ENCODE assay signal across 12 mouse cellular contexts in the genomic region with DNA sequence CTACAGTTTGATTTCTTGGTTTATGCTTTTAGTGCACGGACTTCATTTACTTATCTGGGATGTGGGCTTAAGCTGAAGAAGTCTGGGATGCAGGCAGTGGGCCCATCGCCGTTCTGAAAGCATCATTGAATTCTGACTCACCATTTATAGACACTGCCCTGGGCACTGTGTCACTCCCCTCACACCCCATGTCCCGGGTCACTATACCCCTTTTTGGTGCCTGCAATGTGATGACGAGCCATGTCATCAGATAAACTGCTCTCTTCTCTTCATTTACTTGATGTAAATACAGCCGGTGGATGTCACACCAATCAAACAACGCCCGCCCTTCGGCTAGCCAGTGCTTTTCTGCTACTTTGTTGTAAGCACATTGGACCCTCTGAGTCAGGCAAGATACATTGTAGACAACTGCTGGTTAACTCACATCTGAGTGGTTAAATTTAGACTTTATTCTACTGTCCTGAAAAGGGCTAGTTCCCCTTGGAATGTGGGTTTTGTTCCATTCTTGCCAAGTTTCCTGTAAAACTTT.
DNase-seq lines count a peak whose midpoint lies in the region; ATAC-seq and TF ChIP-seq lines count a peak whose summit lies in the region.
"Had no signal": no experiment of that assay in that cellular context is flagged by ENCODE, and none has a peak within 500 bp of the region (broad histone marks: within the 10 kb centered on the region; RNA-seq: fewer than 3 reads in every experiment).

No protein-coding gene starts in this region.

- intact Hi-C loops in heart, postnatal 10 days (cut with DNase I): loop anchor here (2.0 to 10.0 kb wide), 4 partner anchors 333 to 1865 kb away; no protein-coding TSS in a partner anchor

- no peaks in the 10 kb centered on the region for H3K9me3 ChIP-seq in heart, embryonic 10.5 days
- H3K9me3 ChIP-seq in lung, embryonic 16.5 days (ENCODE audit: control insufficient read depth, low read length): no peaks in the 10 kb centered on the region
- H3K9me3 ChIP-seq in hindbrain, postnatal 0 days (ENCODE audit: low read length): no peaks in the 10 kb centered on the region
- H3K9me3 ChIP-seq: embryonic facial prominence, embryonic 13.5 days; forebrain, embryonic 13.5 days; hindbrain, embryonic 13.5 days had no signal

- no peaks in the 10 kb centered on the region for H3K36me3 ChIP-seq in heart, embryonic 10.5 days
- H3K36me3 ChIP-seq in lung, embryonic 16.5 days (ENCODE audit: control insufficient read depth, insufficient read depth, low read length): no peaks in the 10 kb centered on the region
- no peaks in the 10 kb centered on the region for H3K36me3 ChIP-seq in hindbrain, postnatal 0 days (ENCODE audit: insufficient read depth, low read length)
- H3K36me3 ChIP-seq: embryonic facial prominence, embryonic 13.5 days; heart, embryonic 13.5 days; hindbrain, embryonic 13.5 days had no signal

- DNase-seq in heart, embryonic 10.5 days (ENCODE audit: low spot score): peak; percentile 71
- DNase-seq in heart, postnatal 10 days: no peak
- DNase-seq in lung, postnatal 25 days (ENCODE audit: low spot score): no peak
- DNase-seq in lung, postnatal 14 days: peak; percentile 3
- no peak for DNase-seq in hindbrain, postnatal 0 days (ENCODE audit: low spot score)
- DNase-seq in left cerebral cortex, adult 11 months (ENCODE audit: low spot score): no peak
- DNase-seq: forebrain, postnatal 0 days had no signal

- no peak overlapping the region for H3K27ac ChIP-seq in heart, embryonic 10.5 days
- H3K27ac ChIP-seq in lung, embryonic 16.5 days (ENCODE audit: low read length): no peak overlapping the region
- H3K27ac ChIP-seq in hindbrain, postnatal 0 days: no peak overlapping the region

- no peak for TF ChIP-seq CTCF in hindbrain, postnatal 0 days (IDR thresholded peaks at IDR 0.05; ENCODE audit: low read depth)

- H3K4me1 ChIP-seq in heart, embryonic 10.5 days: peaks cover 9% of the 10 kb centered on the region
- H3K4me1 ChIP-seq in lung, embryonic 16.5 days (replicated peaks; ENCODE audit: control insufficient read depth, insufficient read depth, low read length): peaks cover 7% of the 10 kb centered on the region; the same call in 1 of the 2 replicates
- no peaks in the 10 kb centered on the region for H3K4me1 ChIP-seq in hindbrain, postnatal 0 days (ENCODE audit: insufficient read depth, low read length)

- H3K4me2 ChIP-seq in lung, embryonic 16.5 days (ENCODE audit: low read depth, low read length): no peak overlapping the region
- H3K4me2 ChIP-seq in hindbrain, postnatal 0 days (ENCODE audit: low read depth, low read length): no peak overlapping the region

- no peaks in the 10 kb centered on the region for H3K27me3 ChIP-seq in heart, embryonic 10.5 days (ENCODE audit: insufficient read depth, poor library complexity, severe bottlenecking)
- H3K27me3 ChIP-seq in lung, embryonic 16.5 days (ENCODE audit: control insufficient read depth, insufficient read depth, low read depth, low read length): no peaks in the 10 kb centered on the region
- no peaks in the 10 kb centered on the region for H3K27me3 ChIP-seq in hindbrain, postnatal 0 days (ENCODE audit: insufficient read depth, low read length)
- H3K27me3 ChIP-seq: embryonic facial prominence, embryonic 13.5 days; forebrain, embryonic 13.5 days; heart, embryonic 13.5 days; hindbrain, embryonic 13.5 days had no signal

- ATAC-seq in lung, embryonic 16.5 days (ENCODE audit: low read depth): peak; percentile 70
- no peak for ATAC-seq in hindbrain, postnatal 0 days

- no peak overlapping the region for H3K9ac ChIP-seq in lung, embryonic 16.5 days (ENCODE audit: low read length)
- H3K9ac ChIP-seq in hindbrain, postnatal 0 days (replicated peaks; ENCODE audit: low read length): no peak overlapping the region
- H3K9ac ChIP-seq: embryonic facial prominence, embryonic 13.5 days had no signal

- whole genome bisulfite sequencing in heart, embryonic 10.5 days: 60% methylated on average over 9 of the region's 9 CpGs
- 46% methylated on average over 9 of the region's 9 CpGs for WGBS in lung, embryonic 16.5 days
- WGBS in hindbrain, postnatal 0 days: 92% methylated on average over 9 of the region's 9 CpGs

- no peak overlapping the region for H3K4me3 ChIP-seq in heart, embryonic 10.5 days
- H3K4me3 ChIP-seq in lung, embryonic 16.5 days (ENCODE audit: low read length): no peak overlapping the region
- no peak overlapping the region for H3K4me3 ChIP-seq in hindbrain, postnatal 0 days (ENCODE audit: low read length)

Comparison
In these comparisons a context has a peak if more than half of its experiments do, and no peak if none do; other contexts are left out.
1. DNase-seq: peak in heart, embryonic 10.5 days (single experiment) and lung, postnatal 14 days (single experiment); none in heart, postnatal 10 days (0 of 2), lung, postnatal 25 days (single experiment), hindbrain, postnatal 0 days (single experiment) and left cerebral cortex, adult 11 months (single experiment).